Mouse (Mus musculus) olfactory bulb, adult 2 months (tissue): ENCODE measurements around the gene Catsper3.

Source experiments
- CTCF ChIP-seq: fragments of 200-500 bp; IDR thresholded peaks from 2 replicates; pipeline ENCODE4 v1.5.1; 2012; ENCODE audit warnings: low read depth, mild to moderate bottlenecking, low read length, moderate library complexity; ENCODE audit not compliant: insufficient read depth
- POLR2A ChIP-seq: fragments of 200-500 bp; IDR thresholded peaks from 2 replicates; pipeline ENCODE4 v1.6.1; 2012; ENCODE audit warnings: mild to moderate bottlenecking, low read depth, low read length, moderate library complexity; ENCODE audit not compliant: insufficient read depth

- no peak for TF ChIP-seq CTCF
- no peak for TF ChIP-seq POLR2A
These were observed 46.7 kb downstream of the Catsper3 start for GRCm38 (mm10) chr13:55830833-55831721.
